Mouse (Mus musculus): ENCODE measurements around the gene Hdac9. TPM values are rescaled to one million over a fixed set of nuclear protein-coding genes. Genes with fewer than 3 reads are reported as not detected.
A peak's percentile ranks its signal among the peaks of the same experiment; 100 is the strongest.

The Hdac9 gene
- polyA plus RNA-seq, 1 experiment from 2014 or later, result 1.2 TPM

DNA sequence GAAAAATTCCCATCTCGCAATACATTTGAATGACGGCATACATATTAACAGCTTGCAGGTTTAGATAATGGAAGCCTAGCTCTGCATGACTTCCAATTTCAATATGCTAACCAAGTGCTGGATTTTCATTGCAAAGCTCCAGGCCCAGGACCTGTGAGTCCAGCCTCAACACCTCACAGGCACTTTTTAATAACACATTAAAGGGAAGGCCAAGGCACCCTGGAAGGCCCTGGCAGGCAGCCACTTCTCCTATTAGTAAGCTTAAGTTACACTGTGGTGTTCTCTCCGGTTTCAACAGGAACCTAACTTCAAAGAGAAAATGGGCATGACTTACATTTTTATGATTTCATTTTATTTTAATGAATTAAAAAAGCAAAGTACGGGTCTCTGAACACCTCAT, 233.5 kb downstream of the Hdac9 start:
- Histone ChIP-seq H3K27me3 (no peaks in the 10 kb centered on the region), H3K9ac (no peak overlapping the region), H3K4me2 (no peak overlapping the region), H3K4me3 (replicated peaks) (no peak overlapping the region), H3K27ac (no peak overlapping the region), H3K9me3 (replicated peaks) (no peaks in the 10 kb centered on the region), H3K36me3 (no peaks in the 10 kb centered on the region), H3K4me1 (replicated peaks) (no peaks in the 10 kb centered on the region)
- 65% methylated on average over 4 of the region's 4 CpGs for WGBS (ENCODE audit: insufficient replicate concordance)
- no peak for DNase-seq
- no peak for ATAC-seq (ENCODE audit: low read depth)

DNA sequence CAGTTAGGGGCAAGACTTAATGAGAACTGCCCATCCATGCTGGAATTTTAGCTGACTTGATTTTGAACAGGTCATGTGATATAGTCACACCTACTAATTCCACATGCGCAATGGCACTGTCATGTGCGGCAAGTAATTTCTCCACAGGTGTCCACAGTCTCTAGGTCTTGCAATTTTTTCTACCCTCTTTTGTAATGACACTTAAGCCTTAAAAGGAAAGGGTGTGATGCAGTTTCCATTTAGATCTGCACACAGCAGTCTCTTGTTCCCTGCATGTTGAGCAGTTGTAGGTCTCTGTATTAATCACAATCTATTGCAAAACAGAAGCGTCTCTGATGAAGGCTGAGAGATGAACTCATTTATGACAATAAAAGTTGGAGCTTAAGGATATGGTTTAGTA, 234.2 kb downstream of the Hdac9 start:
- ATAC-seq (ENCODE audit: low read depth) (no peak), DNase-seq (no peak)
- 87% methylated on average over 3 of the region's 3 CpGs for WGBS (ENCODE audit: insufficient replicate concordance)
- no peak overlapping the region for H3K4me2 ChIP-seq
- H3K9me3 ChIP-seq (replicated peaks), result no peaks in the 10 kb centered on the region
- no peak overlapping the region for H3K4me3 ChIP-seq (replicated peaks)
- no peak overlapping the region for H3K9ac ChIP-seq
- no peaks in the 10 kb centered on the region for H3K36me3 ChIP-seq
- H3K4me1 ChIP-seq (replicated peaks), result no peaks in the 10 kb centered on the region
- no peak overlapping the region for H3K27ac ChIP-seq
- no peaks in the 10 kb centered on the region for H3K27me3 ChIP-seq

DNA sequence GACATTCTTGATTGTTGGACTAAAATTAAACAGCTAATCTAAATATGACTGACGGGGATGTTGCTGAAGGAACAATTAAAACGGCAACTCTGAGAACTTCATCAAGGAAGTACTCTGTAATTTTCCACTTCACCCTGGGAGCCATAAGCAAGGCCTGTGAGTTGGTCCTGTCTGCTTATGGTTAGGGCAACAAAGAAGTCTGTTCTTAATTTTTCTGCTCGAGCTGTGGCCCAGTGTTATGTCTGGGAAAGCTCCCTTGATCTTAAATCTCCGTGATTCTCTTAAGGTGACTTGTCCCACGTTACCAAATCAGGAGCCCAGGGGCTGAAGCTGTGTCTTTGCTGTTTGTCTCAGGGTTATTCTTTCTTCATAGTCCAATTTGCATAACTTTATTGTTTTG, 236.3 kb downstream of the Hdac9 start:
- no peak overlapping the region for H3K9ac ChIP-seq
- no peaks in the 10 kb centered on the region for H3K36me3 ChIP-seq
- no peaks in the 10 kb centered on the region for H3K9me3 ChIP-seq (replicated peaks)
- no peaks in the 10 kb centered on the region for H3K27me3 ChIP-seq
- no peak overlapping the region for H3K4me2 ChIP-seq
- H3K4me1 ChIP-seq (replicated peaks), result no peaks in the 10 kb centered on the region
- no peak for ATAC-seq (ENCODE audit: low read depth)
- DNase-seq, result no peak
- H3K27ac ChIP-seq, result no peak overlapping the region
- H3K4me3 ChIP-seq (replicated peaks), result no peak overlapping the region
- 61% methylated on average over 5 of the region's 5 CpGs for WGBS (ENCODE audit: insufficient replicate concordance)

DNA sequence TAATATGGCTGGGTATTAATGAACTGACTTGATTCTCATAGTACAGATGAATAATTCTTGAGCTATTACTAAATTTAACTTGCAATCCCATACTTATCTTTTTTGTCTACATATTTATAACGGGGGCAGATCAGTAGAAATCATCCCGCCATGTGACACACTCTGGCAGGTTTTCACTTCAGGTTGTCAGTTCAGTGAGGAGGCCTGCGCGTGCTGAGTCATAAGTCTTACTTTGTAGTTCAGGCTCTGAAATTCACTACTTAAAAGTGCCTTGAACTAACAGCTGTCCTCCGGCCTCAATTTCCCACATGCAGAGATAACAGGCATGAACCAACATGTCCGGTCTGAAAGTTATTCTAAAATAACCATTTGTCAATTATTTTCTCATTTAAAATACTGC, 239.8 kb downstream of the Hdac9 start:
- DNase-seq (no peak), ATAC-seq (ENCODE audit: low read depth) (no peak)
- Histone ChIP-seq H3K36me3 (no peaks in the 10 kb centered on the region), H3K4me2 (no peak overlapping the region), H3K27me3 (no peaks in the 10 kb centered on the region), H3K27ac (no peak overlapping the region), H3K4me1 (replicated peaks) (no peaks in the 10 kb centered on the region), H3K9ac (no peak overlapping the region), H3K9me3 (replicated peaks) (no peaks in the 10 kb centered on the region), H3K4me3 (replicated peaks) (no peak overlapping the region)
- WGBS (ENCODE audit: insufficient replicate concordance), result 59% methylated on average over 6 of the region's 6 CpGs

DNA sequence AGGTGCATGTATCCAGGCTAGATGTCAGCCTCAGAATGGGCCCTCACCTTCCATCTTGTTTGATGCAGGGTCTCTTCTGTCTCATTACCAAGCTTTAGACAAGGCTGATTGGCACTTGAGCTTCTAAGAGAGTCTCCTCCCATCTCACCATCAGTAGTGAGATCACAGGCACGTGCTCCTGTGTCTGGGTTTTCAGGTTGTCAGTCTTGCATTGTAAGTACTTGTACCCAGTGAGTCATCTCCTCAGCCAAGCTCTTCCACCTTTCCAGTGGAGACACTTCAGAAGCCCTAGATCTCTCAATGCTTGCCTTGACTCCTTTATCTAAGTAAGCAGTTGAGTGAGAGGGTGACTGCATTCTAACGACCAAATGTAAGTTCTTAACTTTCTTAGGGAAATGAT, 242.7 kb downstream of the Hdac9 start:
- DNase-seq, result no peak
- no peaks in the 10 kb centered on the region for H3K36me3 ChIP-seq

DNA sequence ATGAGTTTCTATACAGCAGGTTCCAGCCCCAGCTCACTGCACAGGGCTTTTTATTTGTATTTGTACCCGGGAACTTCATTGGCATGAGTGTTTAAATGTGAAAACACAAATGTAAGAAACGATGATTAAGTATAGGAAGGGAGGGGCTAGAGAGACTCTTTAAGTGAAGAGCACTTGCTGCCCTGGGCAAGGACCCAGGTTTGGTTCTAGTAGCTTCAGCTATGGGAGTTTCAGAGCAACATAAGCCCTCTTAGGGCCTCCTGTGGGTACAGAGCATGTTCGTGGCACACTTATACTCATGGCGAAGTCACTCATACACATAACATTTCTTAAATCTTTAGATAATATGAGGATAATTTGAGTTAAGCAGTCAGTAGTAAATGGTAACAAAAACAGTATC, 243.4 kb downstream of the Hdac9 start:
- 76% methylated on average over 4 of the region's 4 CpGs for WGBS (ENCODE audit: insufficient replicate concordance)
- ATAC-seq (ENCODE audit: low read depth), result no peak
- Histone ChIP-seq H3K4me2 (no peak overlapping the region), H3K4me1 (replicated peaks) (no peaks in the 10 kb centered on the region), H3K27ac (no peak overlapping the region), H3K9me3 (replicated peaks) (no peaks in the 10 kb centered on the region), H3K4me3 (replicated peaks) (no peak overlapping the region), H3K27me3 (no peaks in the 10 kb centered on the region), H3K9ac (no peak overlapping the region), H3K36me3 (no peaks in the 10 kb centered on the region)
- DNase-seq, result no peak

More for the DNA sequence above, 242.7 kb downstream of the Hdac9 start:
- Histone ChIP-seq H3K4me2 (no peak overlapping the region), H3K4me1 (replicated peaks) (no peaks in the 10 kb centered on the region), H3K9me3 (replicated peaks) (no peaks in the 10 kb centered on the region), H3K27ac (no peak overlapping the region), H3K4me3 (replicated peaks) (no peak overlapping the region), H3K27me3 (no peaks in the 10 kb centered on the region), H3K9ac (no peak overlapping the region)
- 37% methylated on average over 2 of the region's 2 CpGs for WGBS (ENCODE audit: insufficient replicate concordance)
- ATAC-seq (ENCODE audit: low read depth), result no peak

DNA sequence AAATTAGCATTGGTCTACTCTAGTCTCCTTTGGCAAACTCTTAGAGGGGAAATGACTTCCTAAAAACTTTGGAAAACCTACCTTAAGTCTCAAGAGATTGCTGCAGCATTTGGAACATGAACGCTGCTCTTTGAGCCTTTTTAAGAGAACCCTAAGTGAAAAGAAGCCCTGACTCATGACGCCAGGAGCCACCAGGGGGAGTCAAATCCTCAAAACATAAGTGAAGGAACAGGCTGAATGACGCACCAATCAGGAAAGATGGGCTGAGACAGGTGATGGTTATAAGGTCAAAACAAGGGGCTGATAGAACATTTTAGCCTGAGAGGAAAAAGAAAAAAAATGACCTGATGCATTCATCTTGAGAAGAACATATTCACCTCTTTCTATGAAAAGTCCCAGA, 252.1 kb downstream of the Hdac9 start:
- Histone ChIP-seq H3K4me3 (replicated peaks) (no peak overlapping the region), H3K36me3 (no peaks in the 10 kb centered on the region), H3K4me1 (replicated peaks) (no peaks in the 10 kb centered on the region), H3K9ac (no peak overlapping the region), H3K27ac (no peak overlapping the region), H3K4me2 (no peak overlapping the region), H3K27me3 (no peaks in the 10 kb centered on the region), H3K9me3 (replicated peaks) (no peaks in the 10 kb centered on the region)
- 11% methylated on average over 3 of the region's 3 CpGs for WGBS (ENCODE audit: insufficient replicate concordance)
- DNase-seq, result peak; percentile 5
- no peak for ATAC-seq (ENCODE audit: low read depth)

DNA sequence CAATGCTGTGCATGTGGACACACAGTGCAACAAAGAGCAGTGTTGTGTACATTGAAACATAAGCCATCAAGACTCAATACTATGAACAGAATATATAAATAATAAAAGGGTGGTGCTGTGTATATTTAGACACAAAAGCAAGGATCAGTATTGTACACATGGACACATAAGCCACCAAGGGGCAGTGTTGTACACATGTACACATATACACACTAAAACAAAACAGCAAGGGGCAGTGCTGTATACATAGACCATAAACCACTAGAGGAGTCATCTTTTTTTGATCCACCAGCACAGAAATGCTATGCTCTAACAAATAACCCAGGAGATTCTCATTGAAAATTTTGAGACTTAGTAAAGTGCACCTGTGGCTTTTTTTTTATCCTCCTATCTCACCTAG, 255.5 kb downstream of the Hdac9 start:
- Histone ChIP-seq H3K4me2 (no peak overlapping the region), H3K9me3 (replicated peaks) (no peaks in the 10 kb centered on the region), H3K4me1 (replicated peaks) (no peaks in the 10 kb centered on the region), H3K36me3 (no peaks in the 10 kb centered on the region), H3K27me3 (no peaks in the 10 kb centered on the region), H3K9ac (no peak overlapping the region), H3K27ac (no peak overlapping the region), H3K4me3 (replicated peaks) (no peak overlapping the region)
- ATAC-seq (ENCODE audit: low read depth), result no peak
- DNase-seq, result no peak

DNA sequence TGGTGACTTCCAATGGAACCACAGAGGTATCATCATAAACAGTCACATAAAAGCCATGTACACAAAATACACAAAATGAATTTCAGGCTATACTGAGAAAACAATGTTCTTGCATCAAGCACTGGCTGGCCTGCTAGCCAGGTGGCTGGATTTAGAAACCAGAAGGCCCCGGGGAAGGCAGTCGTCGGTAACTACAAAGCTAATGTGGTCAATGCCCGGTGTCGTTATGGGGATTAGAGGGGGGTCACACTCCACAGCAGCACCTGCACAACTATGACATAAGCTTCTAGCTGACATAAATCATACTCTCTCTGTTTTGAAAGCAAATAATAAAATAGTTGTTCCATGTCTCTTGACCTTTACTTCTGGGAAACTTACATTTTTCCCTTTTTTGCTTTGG, 256.9 kb downstream of the Hdac9 start:
- Histone ChIP-seq H3K27ac (no peak overlapping the region), H3K9me3 (replicated peaks) (no peaks in the 10 kb centered on the region), H3K9ac (no peak overlapping the region), H3K4me3 (replicated peaks) (no peak overlapping the region), H3K36me3 (no peaks in the 10 kb centered on the region), H3K4me1 (replicated peaks) (no peaks in the 10 kb centered on the region), H3K4me2 (no peak overlapping the region), H3K27me3 (no peaks in the 10 kb centered on the region)
- ATAC-seq (ENCODE audit: low read depth) (no peak), DNase-seq (no peak)
- 75% methylated on average over 5 of the region's 5 CpGs for WGBS (ENCODE audit: insufficient replicate concordance)

DNA sequence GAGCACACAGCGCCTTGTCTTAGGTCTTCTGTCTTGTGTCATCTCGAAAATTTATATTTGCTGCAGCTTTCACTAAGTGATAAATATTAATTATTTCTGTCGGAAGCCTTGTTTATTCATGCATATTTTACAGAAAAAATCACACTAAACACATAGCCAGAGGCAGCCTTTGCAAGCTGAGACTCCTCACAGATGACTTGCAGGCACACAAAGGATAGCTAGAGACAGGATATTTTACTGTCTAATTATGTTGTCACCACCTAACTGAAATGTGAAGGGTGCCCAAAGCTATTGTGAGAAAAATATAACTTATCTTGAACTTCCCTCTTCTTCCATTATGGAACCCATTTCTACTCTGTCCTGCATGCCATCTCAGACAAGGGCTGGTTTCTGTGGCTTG, 258.3 kb downstream of the Hdac9 start:
- ATAC-seq (ENCODE audit: low read depth) (no peak), DNase-seq (no peak)
- Histone ChIP-seq H3K9me3 (replicated peaks) (no peaks in the 10 kb centered on the region), H3K27me3 (no peaks in the 10 kb centered on the region), H3K36me3 (no peaks in the 10 kb centered on the region), H3K4me2 (no peak overlapping the region), H3K4me1 (replicated peaks) (no peaks in the 10 kb centered on the region), H3K27ac (no peak overlapping the region), H3K9ac (no peak overlapping the region), H3K4me3 (replicated peaks) (no peak overlapping the region)
- WGBS (ENCODE audit: insufficient replicate concordance), result 56% methylated on average over 3 of the region's 3 CpGs

DNA sequence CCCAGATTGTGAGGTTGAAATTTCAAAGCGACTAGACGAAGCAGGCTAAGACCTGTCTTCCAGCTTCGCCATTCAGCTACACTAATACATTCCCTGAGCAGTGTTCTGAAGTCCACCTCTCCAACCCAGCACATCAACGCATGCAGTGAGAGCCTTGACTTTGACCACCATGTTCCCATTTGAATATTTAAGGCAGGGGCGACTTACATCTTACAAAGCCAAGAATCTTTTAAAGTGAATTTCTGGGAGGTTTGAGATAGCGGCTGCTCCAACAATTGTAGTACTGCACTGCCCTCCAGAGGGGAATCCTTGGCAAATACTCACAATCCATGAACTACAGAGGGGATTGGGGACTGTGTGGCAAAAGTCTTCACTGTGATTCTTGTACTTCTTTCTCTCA, 258.8 kb downstream of the Hdac9 start:
- no peaks in the 10 kb centered on the region for H3K9me3 ChIP-seq (replicated peaks)
- H3K36me3 ChIP-seq, result no peaks in the 10 kb centered on the region
- WGBS (ENCODE audit: insufficient replicate concordance), result 35% methylated on average over 6 of the region's 6 CpGs
- no peak overlapping the region for H3K4me2 ChIP-seq
- no peak overlapping the region for H3K4me3 ChIP-seq (replicated peaks)
- no peak overlapping the region for H3K27ac ChIP-seq
- ATAC-seq (ENCODE audit: low read depth), result no peak
- no peak overlapping the region for H3K9ac ChIP-seq
- H3K27me3 ChIP-seq, result no peaks in the 10 kb centered on the region
- H3K4me1 ChIP-seq (replicated peaks), result no peaks in the 10 kb centered on the region
- no peak for DNase-seq

DNA sequence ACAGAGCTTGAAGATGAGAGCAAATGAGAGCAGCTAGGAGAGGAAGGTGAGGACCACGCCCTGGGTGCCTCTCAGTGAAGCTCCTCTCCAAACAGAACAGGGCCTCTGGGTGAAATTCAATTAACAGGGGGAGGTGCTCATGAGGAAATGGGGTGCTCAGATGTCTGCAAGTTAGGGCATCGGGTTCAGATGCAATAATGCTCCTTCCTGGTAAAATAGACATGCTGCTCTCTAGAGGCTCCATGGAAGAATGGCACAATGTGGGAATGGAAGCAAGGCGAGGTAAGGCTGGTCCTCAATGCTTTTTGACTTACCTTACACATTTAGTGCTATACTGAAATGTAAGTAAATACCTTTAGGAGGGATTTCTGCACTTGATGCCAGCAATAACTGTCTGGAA, 263.3 kb downstream of the Hdac9 start:
- H3K36me3 ChIP-seq, result no peaks in the 10 kb centered on the region
- H3K4me2 ChIP-seq, result no peak overlapping the region
- DNase-seq, result no peak
- no peak overlapping the region for H3K27ac ChIP-seq
- no peaks in the 10 kb centered on the region for H3K27me3 ChIP-seq
- no peak for ATAC-seq (ENCODE audit: low read depth)
- H3K4me3 ChIP-seq (replicated peaks), result no peak overlapping the region
- no peak overlapping the region for H3K9ac ChIP-seq
- no peaks in the 10 kb centered on the region for H3K4me1 ChIP-seq (replicated peaks)
- WGBS (ENCODE audit: insufficient replicate concordance), result 19% methylated on average over 3 of the region's 3 CpGs
- H3K9me3 ChIP-seq (replicated peaks), result no peaks in the 10 kb centered on the region

DNA sequence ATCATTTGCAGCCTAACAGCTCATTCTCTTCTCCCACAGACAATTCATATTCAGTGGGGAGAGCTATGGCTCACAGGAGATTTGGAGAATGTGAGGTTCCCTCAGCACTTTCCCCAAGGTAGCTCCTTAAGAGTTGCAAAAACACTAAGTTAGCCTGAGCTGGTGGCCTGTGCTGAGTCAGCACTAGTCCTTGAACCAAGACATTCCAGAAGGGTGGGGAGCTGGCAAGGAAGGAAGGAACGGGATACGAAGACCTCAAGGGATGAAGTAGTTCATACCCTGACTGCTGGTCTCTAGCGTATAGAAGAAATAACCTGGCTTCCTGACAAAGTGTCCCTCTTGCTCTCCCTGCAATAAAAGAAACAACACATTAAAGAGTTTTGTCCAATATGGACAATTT, 268.1 kb downstream of the Hdac9 start:
- no peaks in the 10 kb centered on the region for H3K4me1 ChIP-seq (replicated peaks)
- no peak overlapping the region for H3K4me3 ChIP-seq (replicated peaks)
- DNase-seq (no peak), ATAC-seq (ENCODE audit: low read depth) (no peak)
- H3K9me3 ChIP-seq (replicated peaks), result no peaks in the 10 kb centered on the region
- H3K4me2 ChIP-seq, result no peak overlapping the region
- no peak overlapping the region for H3K27ac ChIP-seq
- H3K27me3 ChIP-seq, result no peaks in the 10 kb centered on the region
- H3K36me3 ChIP-seq, result no peaks in the 10 kb centered on the region
- no peak overlapping the region for H3K9ac ChIP-seq
- 51% methylated on average over 3 of the region's 3 CpGs for WGBS (ENCODE audit: insufficient replicate concordance)
